Mouse (Mus musculus): ENCODE data around the gene Mgat4b.

DNA sequence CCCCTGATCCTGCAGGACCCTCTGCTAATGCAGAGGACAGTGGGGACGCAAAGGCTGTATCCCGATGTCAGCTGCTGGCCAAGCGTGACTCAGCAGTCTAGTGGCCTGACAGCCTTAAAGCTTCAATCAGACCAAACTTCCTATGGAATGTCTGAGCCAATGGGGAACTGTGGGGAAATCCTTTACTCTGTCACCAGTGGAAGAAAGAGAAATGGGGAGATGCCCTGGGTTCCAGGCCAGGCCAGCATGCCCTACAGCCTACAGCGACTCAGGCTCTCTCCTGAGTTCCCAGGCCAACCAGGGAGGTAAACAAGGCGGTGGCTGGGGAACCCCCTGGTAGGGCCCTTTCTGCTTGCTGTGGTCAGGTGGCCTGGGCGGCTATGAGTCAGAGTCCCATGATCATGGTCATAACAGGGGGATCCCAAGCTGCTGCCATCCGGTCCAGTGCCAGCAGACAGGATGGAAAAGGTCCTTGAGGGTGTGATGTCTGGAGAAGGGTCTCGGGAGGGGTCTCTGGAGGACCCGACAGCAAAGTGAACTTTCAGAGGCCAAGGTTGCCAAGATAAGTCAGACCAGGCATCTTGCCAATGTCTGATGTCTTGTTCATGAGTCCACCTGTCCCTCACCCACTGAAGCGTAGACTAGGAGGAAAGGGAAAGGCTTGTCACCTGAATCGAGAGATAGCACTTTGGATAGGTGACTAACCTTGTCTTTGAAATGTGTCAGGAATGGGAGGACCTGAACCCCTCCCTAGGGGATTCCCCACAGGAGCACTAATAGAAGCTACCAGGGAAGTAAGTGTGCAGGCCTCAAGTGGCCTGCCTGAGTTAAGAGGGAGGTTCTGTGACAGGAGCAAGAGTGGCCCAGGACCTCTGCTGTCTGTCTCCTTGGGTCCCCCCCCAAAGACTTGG, 2.4 kb downstream of the Mgat4b start:
- TF ChIP-seq POLR2A (IDR thresholded peaks at IDR 0.05; ENCODE audit: insufficient read depth, low read depth, low read length) (no peak), CTCF (IDR thresholded peaks at IDR 0.05; ENCODE audit: insufficient read depth, low read depth, low read length) (no peak)

Data from olfactory bulb, adult 2 months (tissue).